Mouse (Mus musculus) heart, embryonic 10.5 days (tissue): ENCODE results near the gene Gpr156. TPM values are rescaled to one million over a fixed set of nuclear protein-coding genes. Genes with fewer than 3 reads are reported as not detected.
A peak's percentile ranks its signal among the peaks of the same experiment; 100 is the strongest.

ENCODE experiments used
- DNase-seq: peaks from one replicate; pipeline ENCODE4 v3.0.0-alpha.2; 2017; ENCODE audit warnings: low spot score
- H3K27ac ChIP-seq: fragments of 300-500 bp; sonication (generic); 2 replicates; pipeline ENCODE4 v1.5.1; 2016; ENCODE audit warnings: mild to moderate bottlenecking
- H3K27me3 ChIP-seq: fragments of 300-500 bp; sonication (generic); 2 replicates; pipeline ENCODE4 v1.6.1; 2016; ENCODE audit warnings: mild to moderate bottlenecking; ENCODE audit not compliant: poor library complexity, insufficient read depth, severe bottlenecking
- H3K36me3 ChIP-seq: fragments of 300-500 bp; sonication (generic); 2 replicates; pipeline ENCODE4 v1.6.1; 2016; ENCODE audit warnings: mild to moderate bottlenecking, moderate library complexity
- H3K4me1 ChIP-seq: fragments of 300-500 bp; sonication (generic); 2 replicates; pipeline ENCODE4 v1.6.1; 2016; ENCODE audit warnings: mild to moderate bottlenecking
- H3K4me3 ChIP-seq: fragments of 300-500 bp; sonication (generic); 2 replicates; pipeline ENCODE4 v1.5.1; 2016; ENCODE audit warnings: mild to moderate bottlenecking, moderate library complexity
- H3K9me3 ChIP-seq: fragments of 300-500 bp; sonication (generic); 2 replicates; pipeline ENCODE4 v1.6.1; 2016; ENCODE audit warnings: mild to moderate bottlenecking, moderate library complexity
- WGBS: fragments of 180-500 bp; shearing (Covaris S2); methylation state at CpG from one replicate; pipeline ENCODE4 v1.1.7; 2016; 5-methylcytosine and 5-hydroxymethylcytosine counted together
- polyA plus RNA-seq: library from polyadenylated mRNA; unstranded; fragments of >200 nt; fragmentation: Nextera tagmentation; extraction: Ambion mirVana; gene quantifications from 2 replicates; pipeline ENCODE4 v1.2.1, GENCODE M21; 2016

Gpr156 gene
- 0.40 and 0.67 TPM in 2 replicates for polyA plus RNA-seq

GRCm38 (mm10) chr16:37916138-37916817, at the start of gene Gpr156:
TSS of gene Gpr156 (plus strand) at chr16:37916496.
- Histone ChIP-seq H3K27ac (peak within 1 kb of the TSS; percentile 75), H3K36me3 (no peaks in the 10 kb centered on the region), H3K4me3 (peak within 1 kb of the TSS; percentile 65), H3K9me3 (no peaks in the 10 kb centered on the region), H3K4me1 (peaks cover 10% of the 10 kb centered on the region), H3K27me3 (peaks cover 35% of the 10 kb centered on the region)
- WGBS = 3% methylated on average over 52 of the region's 53 CpGs
- DNase-seq = peak; percentile 82

- WGBS = under 1% methylated on average over 86 of the region's 86 CpGs
- peak within 1 kb of the TSS; percentile 99 for H3K27ac ChIP-seq
- DNase-seq = peak; percentile 85
- peaks cover 19% of the 10 kb centered on the region for H3K4me1 ChIP-seq
- H3K36me3 ChIP-seq = peaks cover 14% of the 10 kb centered on the region; the same call in 1 of the 2 replicates
- peak within 1 kb of the TSS; percentile 98 for H3K4me3 ChIP-seq
- no peaks in the 10 kb centered on the region for H3K27me3 ChIP-seq
- no peaks in the 10 kb centered on the region for H3K9me3 ChIP-seq
These were observed 48.3 kb upstream of the Gpr156 start, which contains the start of gene Lrrc58 for GRCm38 (mm10) chr16:37867791-37868505. TSS of gene Lrrc58 (plus strand) at chr16:37868389.

- Histone ChIP-seq H3K36me3 (peaks cover 14% of the 10 kb centered on the region; the same call in 1 of the 2 replicates), H3K27me3 (no peaks in the 10 kb centered on the region), H3K27ac (peak overlapping the region; percentile 99), H3K9me3 (no peaks in the 10 kb centered on the region), H3K4me3 (peak overlapping the region; percentile 98), H3K4me1 (peaks cover 19% of the 10 kb centered on the region)
- DNase-seq = peak; percentile 86
- under 1% methylated on average over 87 of the region's 87 CpGs for WGBS
These were observed 47.5 kb upstream of the Gpr156 start for GRCm38 (mm10) chr16:37868506-37869469.

GRCm38 (mm10) chr16:37869470-37870231, 46.6 kb upstream of the Gpr156 start:
- Histone ChIP-seq H3K36me3 (peaks cover 14% of the 10 kb centered on the region; the same call in 1 of the 2 replicates), H3K9me3 (no peaks in the 10 kb centered on the region), H3K27me3 (no peaks in the 10 kb centered on the region), H3K4me3 (peak overlapping the region; percentile 98), H3K4me1 (peaks cover 19% of the 10 kb centered on the region), H3K27ac (peak overlapping the region; percentile 99)
- WGBS = 26% methylated on average over 4 of the region's 4 CpGs
- DNase-seq = no peak

GRCm38 (mm10) chr16:37871112-37871715, 45.1 kb upstream of the Gpr156 start:
- Histone ChIP-seq H3K27me3 (no peaks in the 10 kb centered on the region), H3K4me3 (no peak overlapping the region), H3K36me3 (peaks cover 14% of the 10 kb centered on the region; the same call in 1 of the 2 replicates), H3K9me3 (no peaks in the 10 kb centered on the region), H3K27ac (no peak overlapping the region), H3K4me1 (peaks cover 23% of the 10 kb centered on the region)
- WGBS = 75% methylated on average over 4 of the region's 4 CpGs
- DNase-seq = no peak

GRCm38 (mm10) chr16:37874501-37875235, 41.6 kb upstream of the Gpr156 start:
- Histone ChIP-seq H3K4me1 (peaks cover 18% of the 10 kb centered on the region), H3K4me3 (no peak overlapping the region), H3K27me3 (no peaks in the 10 kb centered on the region), H3K27ac (no peak overlapping the region), H3K36me3 (peaks cover 42% of the 10 kb centered on the region), H3K9me3 (no peaks in the 10 kb centered on the region)
- DNase-seq = no peak
- 80% methylated on average over 4 of the region's 4 CpGs for WGBS

GRCm38 (mm10) chr16:37877406-37877805, 38.9 kb upstream of the Gpr156 start:
- Histone ChIP-seq H3K4me3 (no peak overlapping the region), H3K4me1 (0 out of 2 replicates have a peak, but pooled peaks cover 4% of the 10 kb centered on the region), H3K27me3 (no peaks in the 10 kb centered on the region), H3K9me3 (no peaks in the 10 kb centered on the region), H3K36me3 (peaks cover 58% of the 10 kb centered on the region), H3K27ac (no peak overlapping the region)
- WGBS = 96% methylated on average over 3 of the region's 3 CpGs
- DNase-seq = no peak

GRCm38 (mm10) chr16:37878951-37879505, 37.3 kb upstream of the Gpr156 start:
- WGBS = 87% methylated on average over 7 of the region's 7 CpGs
- H3K9me3 ChIP-seq = no peaks in the 10 kb centered on the region
- H3K4me3 ChIP-seq = no peak overlapping the region
- H3K36me3 ChIP-seq = peaks cover 71% of the 10 kb centered on the region
- DNase-seq = no peak
- H3K27ac ChIP-seq = no peak overlapping the region
- 0 out of 2 replicates have a peak, but pooled peaks cover 4% of the 10 kb centered on the region for H3K4me1 ChIP-seq
- H3K27me3 ChIP-seq = no peaks in the 10 kb centered on the region

GRCm38 (mm10) chr16:37879750-37880419, 36.4 kb upstream of the Gpr156 start:
- DNase-seq = no peak
- H3K4me3 ChIP-seq = no peak overlapping the region
- H3K27ac ChIP-seq = no peak overlapping the region
- H3K9me3 ChIP-seq = no peaks in the 10 kb centered on the region
- H3K36me3 ChIP-seq = peaks cover 74% of the 10 kb centered on the region
- no peaks in the 10 kb centered on the region for H3K27me3 ChIP-seq
- 0 out of 2 replicates have a peak, but pooled peaks cover 2% of the 10 kb centered on the region for H3K4me1 ChIP-seq
- WGBS = 94% methylated on average over 4 of the region's 4 CpGs

GRCm38 (mm10) chr16:37881168-37881567, 35.1 kb upstream of the Gpr156 start:
- Histone ChIP-seq H3K27ac (no peak overlapping the region), H3K27me3 (no peaks in the 10 kb centered on the region), H3K4me1 (no peaks in the 10 kb centered on the region), H3K4me3 (no peak overlapping the region), H3K9me3 (no peaks in the 10 kb centered on the region), H3K36me3 (peaks cover 74% of the 10 kb centered on the region)
- no peak for DNase-seq
- WGBS = 63% methylated on average over 2 of the region's 2 CpGs
